ENCODE assay signal across 15 mouse cellular contexts in genomic region chr9:24818511-24818910, GRCm38 (mm10).
"Had no signal": no experiment of that assay in that cellular context is flagged by ENCODE, and none has a peak within 500 bp of the region (broad histone marks: within the 10 kb centered on the region; RNA-seq: fewer than 3 reads in every experiment).

No protein-coding gene starts in this region.

- DNase-seq: liver, postnatal 0 days; lung, adult 2 months; lung, postnatal 14 days; lung, postnatal 36 days; midbrain, embryonic 14.5 days; retina, postnatal 1 day; right cerebral cortex, adult 18-20 months; right cerebral cortex, postnatal 25 days; right cerebral cortex, postnatal 4 days; spleen, adult 18-20 months; thymus, adult 2 months; thymus, postnatal 25 days; thymus, postnatal 4 days had no signal

- ATAC-seq: liver, postnatal 0 days; lung, postnatal 0 days; midbrain, embryonic 16.5 days had no signal
